Mouse (Mus musculus): Measurements from ENCODE around the gene Tekt4.

Tekt4 gene

DNA sequence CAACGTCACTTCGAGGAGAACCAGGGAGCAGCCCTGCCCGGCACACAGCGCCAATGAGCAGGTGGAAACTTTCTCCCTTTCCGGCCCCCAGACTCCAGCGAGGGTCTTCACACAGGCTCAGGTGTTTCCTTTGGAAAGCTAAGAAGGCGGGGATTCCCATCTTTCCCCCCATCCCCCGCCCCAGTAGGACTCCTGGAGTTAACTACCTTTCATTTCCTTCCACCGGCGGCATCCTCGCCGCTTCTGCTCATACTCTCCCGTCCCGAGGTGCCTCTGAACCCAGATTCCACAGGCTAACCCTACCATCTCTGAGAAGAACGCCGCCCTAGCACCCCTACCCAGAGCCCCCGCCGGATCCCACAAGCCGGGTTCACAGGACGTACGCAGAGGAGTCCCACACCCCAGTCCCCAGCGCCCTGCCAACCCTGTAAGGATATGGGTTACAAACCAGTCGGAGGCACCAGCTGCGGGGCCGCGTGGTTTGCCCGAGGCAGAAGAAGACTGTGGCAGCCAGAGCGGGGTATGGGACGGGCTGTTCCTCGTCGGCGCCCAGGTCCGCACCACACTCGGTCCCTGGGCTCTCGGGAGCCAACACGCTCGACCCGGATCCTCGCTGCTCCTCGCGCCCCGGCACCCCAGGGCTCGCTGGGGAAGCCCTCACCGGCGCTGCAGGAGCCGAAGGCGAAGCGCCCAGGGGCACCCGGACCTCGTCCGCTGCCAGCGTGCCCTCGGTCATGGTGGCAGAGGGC lies 21.8 kb upstream of the Tekt4 start:
- in situ Hi-C loops (cut with MboI; ENCODE audit: unreplicated experiment in 2 of 2) = no loop called here

GRCm38 (mm10) chr17:25433223-25433616 lies 21.2 kb upstream of the Tekt4 start:
- in situ Hi-C loops (cut with MboI; ENCODE audit: unreplicated experiment in 2 of 2) = no loop called here

- in situ Hi-C loops (cut with MboI; ENCODE audit: unreplicated experiment in 2 of 2) = no loop called here
Measured at GRCm38 (mm10) chr17:25433617-25434606, 20.5 kb upstream of the Tekt4 start, which contains the start of gene Cacna1h. TSS of gene Cacna1h (minus strand) at chr17:25433783.

DNA sequence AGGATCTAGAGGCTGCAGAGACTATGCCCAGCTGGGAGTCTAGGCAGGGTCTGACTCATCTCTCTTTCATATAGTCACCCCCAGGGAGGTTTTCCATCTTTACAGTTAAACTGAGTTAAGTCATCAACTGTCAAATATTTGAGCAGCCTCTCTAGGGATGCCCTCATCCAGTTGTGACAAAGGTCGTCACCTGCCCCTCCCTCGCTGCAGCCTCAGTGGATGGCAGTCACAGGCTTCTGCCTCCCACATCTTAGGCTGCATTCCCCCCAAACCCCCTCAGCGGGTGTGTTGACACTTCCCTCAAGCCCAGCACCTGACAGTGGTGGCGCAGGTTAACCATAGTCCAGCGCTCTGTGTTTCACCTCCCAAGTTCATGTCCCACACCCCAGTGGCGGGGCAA lies 13.0 kb upstream of the Tekt4 start:
- in situ Hi-C loops (cut with MboI; ENCODE audit: unreplicated experiment in 2 of 2) = no loop called here

DNA sequence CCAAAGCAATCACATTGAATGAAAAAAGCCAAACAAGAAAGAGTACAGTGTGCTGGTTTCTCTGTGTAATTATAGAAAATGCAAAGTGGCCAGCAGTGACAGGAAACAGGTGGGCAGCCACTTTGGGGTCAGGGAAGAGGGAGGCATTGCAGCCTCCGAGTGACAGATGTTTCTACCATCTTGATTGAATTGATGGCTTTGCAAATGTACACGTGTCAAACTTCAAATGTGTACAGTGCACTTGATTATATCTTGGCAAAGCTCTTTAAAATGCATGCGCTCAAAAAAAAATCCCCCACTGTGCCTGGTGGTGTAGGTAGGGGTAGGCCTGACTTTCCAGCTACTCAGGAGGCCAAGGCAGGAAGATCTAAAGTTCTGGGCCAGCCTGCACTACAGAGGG lies 11.5 kb upstream of the Tekt4 start:
- in situ Hi-C loops (cut with MboI; ENCODE audit: unreplicated experiment in 2 of 2) = no loop called here

DNA sequence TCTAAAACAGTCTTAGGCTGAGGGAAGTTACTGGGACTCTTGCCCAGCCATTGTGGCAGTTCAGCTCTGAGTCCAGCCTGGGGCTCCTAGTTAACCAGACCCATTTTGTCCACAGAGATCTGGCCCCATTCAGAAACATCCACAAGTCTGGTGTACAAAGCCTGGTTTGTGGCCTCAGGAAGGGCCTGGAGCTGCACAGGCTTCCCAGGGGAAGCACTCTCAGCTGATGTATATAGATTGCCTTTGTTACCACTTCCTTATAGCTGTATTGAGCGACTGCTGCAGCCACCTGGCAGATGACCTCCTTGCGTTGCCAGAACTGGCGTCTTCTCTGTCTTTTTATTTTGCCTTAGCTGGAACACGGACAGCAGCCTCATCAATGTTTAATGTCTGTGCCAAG lies 9.3 kb upstream of the Tekt4 start:
- in situ Hi-C loops (cut with MboI; ENCODE audit: unreplicated experiment in 2 of 2) = no loop called here

DNA sequence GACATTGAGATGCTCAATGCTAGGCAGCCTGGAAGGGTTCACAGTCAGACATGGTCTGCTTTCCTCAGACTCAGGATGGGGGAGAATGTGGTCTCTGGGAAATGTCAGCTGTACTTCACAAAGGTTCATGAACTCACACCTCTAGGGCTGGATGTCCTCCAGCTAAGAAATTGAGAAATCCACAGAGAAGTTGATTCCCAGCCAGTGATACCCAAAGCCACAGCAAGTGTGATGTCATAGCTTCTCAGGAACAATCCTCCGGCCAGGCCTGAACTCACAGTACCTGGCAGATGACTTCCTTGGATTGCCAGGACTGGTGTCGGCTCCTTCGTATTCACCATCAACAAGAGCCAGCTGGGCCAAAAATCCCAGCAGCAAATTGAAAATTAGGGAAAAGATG lies 8.6 kb upstream of the Tekt4 start:
- in situ Hi-C loops (cut with MboI; ENCODE audit: unreplicated experiment in 2 of 2) = no loop called here

GRCm38 (mm10) chr17:25447865-25448264 lies 6.5 kb upstream of the Tekt4 start:
- in situ Hi-C loops (cut with MboI; ENCODE audit: unreplicated experiment in 2 of 2) = no loop called here

GRCm38 (mm10) chr17:25450329-25450728 lies 4.1 kb upstream of the Tekt4 start:
- in situ Hi-C loops (cut with MboI; ENCODE audit: unreplicated experiment in 2 of 2) = no loop called here

DNA sequence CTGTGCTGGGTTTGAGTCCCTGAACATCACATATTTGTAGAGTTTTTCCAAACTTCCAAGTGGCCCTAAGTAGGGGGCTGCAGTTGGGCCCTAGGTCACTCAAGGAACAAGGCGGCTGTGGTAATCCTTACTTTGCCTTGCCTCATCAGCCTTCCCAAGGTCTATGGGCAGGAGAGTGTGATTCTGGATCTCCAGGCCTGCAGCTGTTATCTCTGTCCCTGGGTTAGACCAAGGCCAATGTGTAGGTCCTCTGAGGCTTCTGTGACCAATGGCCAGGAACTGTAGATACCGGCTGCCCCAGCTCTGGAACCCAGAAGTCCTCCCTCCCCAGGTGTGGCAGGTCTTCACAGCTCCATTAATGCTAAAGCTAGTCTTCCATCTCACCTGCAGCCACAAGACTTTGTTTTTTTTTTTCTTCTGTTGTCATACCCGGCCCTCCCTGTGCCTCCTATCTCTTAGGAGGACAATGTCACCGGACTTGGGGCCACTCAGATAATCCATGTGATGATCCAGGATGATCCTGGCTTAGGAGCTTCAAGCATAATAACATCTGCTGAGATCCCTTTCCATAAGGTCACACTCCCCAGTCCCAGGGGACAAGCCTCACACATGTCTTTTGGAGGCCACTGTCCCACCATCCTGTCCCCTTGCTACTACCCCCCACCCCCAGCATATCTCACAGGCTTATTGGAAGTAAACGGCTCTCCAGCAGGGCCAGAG lies 2.0 kb upstream of the Tekt4 start:
- in situ Hi-C loops (cut with MboI; ENCODE audit: unreplicated experiment in 2 of 2) = no loop called here

DNA sequence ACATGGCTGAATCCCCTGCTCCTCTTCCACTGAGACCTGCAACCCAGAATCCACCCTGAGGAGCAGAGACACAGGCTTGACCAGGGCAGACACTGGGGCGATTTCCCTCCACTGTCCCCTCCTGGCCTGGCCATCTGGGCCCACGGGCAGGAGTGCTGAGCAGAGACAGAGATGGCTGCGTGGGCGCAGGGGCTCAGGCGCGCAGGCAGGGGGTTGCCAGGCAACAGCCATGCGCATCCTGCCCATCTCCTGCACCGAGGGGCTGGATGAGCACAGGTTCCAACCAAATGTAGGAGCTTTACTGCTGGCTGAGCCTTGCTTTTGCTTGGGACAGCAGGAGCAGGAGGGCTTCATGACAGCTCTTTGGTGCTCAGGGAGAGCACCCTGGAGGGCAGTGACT lies 2.1 kb downstream of the Tekt4 start:
- in situ Hi-C loops (cut with MboI; ENCODE audit: unreplicated experiment in 2 of 2) = no loop called here

DNA sequence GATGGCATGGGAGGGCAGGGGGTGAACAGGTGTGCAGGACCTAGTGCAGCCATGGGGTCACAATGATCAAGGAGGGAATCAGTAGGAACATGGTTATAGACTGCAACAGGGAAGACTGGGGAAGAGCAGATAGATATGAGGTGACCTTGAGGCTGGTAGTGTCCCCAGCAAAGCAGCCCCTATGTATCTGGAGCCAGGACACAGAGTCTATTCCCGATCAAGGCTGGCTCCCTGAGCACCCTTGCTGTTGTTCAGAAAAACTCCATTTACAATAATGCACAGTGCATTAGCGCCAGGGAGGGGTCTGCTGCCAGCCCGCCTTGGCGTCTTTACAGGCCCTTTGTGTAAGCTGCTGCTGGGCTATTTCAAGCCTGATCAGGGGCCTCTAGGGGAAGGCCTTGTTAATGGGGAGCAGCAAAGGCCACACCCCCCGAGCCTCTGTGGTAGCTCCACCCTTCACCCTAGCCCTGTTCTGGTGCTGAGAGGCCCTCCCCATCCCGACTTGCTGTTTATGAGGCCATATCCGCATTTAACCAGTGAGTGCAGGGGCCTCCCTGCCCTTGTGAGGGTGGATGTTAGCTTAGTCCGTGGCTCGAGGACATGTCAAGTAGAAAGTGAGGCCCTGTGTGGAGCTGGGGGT lies 7.9 kb downstream of the Tekt4 start:
- in situ Hi-C loops (cut with MboI; ENCODE audit: unreplicated experiment in 2 of 2) = no loop called here

GRCm38 (mm10) chr17:25463326-25463945 lies 9.0 kb downstream of the Tekt4 start:
- in situ Hi-C loops (cut with MboI; ENCODE audit: unreplicated experiment in 2 of 2) = no loop called here

GRCm38 (mm10) chr17:25464091-25464490 lies 9.7 kb downstream of the Tekt4 start:
- in situ Hi-C loops (cut with MboI; ENCODE audit: unreplicated experiment in 2 of 2) = no loop called here

DNA sequence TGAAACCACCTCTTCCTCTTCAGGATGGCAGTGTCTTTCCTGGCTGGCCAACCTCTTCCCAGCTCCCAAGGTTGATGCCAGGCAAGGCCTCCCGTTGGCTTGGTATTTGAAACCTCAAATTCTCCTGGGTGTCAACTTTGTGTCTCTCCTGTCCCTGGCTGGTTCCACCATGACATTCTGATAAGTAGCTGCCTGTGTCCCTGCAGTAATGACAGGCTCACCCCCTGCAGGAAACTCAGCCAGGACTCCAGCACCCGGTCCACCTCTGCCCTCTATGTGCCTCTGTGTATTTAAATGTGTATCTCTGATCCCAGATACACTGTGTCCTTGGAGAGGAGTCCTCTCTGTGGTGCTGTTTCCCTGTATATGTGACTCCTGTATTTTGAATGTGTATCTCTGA lies 11.8 kb downstream of the Tekt4 start:
- in situ Hi-C loops (cut with MboI; ENCODE audit: unreplicated experiment in 2 of 2) = no loop called here

GRCm38 (mm10) chr17:25467781-25468180 lies 13.4 kb downstream of the Tekt4 start:
- in situ Hi-C loops (cut with MboI; ENCODE audit: unreplicated experiment in 2 of 2) = no loop called here

DNA sequence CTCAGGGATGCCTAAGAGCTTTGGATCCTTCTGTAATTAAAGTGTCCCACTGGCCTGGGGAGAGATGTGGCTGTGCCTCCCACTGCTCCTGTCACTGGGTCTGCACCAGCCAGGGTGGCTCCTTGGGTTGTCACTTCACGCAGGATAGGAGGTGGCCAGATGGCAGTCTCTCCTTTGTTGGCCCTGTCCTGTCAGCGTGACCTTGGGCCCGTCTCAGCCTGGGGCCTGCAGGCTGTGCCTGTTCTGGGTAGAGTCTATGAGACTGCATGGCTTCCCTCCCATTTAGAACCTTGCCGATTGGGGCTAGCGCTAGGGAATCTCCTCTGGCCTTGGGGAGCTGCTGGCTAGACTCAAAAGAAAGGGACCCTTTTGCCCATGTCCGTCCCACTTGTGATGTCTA lies 13.9 kb downstream of the Tekt4 start:
- in situ Hi-C loops (cut with MboI; ENCODE audit: unreplicated experiment in 2 of 2) = no loop called here

- in situ Hi-C loops (cut with MboI; ENCODE audit: unreplicated experiment in 2 of 2) = loop anchor here (5.0 kb wide), 2 partner anchors 67 to 72 kb away; no protein-coding TSS in a partner anchor
Measured at GRCm38 (mm10) chr17:25469798-25470197, 15.4 kb downstream of the Tekt4 start.

DNA sequence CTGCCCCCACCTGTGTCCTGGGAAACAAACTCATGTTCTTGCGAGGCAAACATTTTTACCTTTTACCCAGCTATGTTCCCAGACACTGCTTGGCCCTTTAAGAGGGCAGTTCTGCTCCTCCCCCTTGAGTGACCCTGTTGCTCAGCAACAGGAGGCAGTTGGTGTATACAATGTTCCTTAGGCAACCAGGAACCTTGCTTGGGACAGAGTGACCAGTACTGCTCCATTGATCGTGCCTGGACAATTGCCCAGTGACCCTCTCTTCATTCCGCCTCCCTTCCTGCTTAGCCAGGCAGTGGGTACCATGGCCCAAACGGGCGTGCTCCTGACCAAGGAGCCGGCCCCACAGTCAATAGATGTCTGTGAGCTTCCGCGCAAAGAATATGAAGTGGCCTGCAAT lies 17.0 kb downstream of the Tekt4 start:
- in situ Hi-C loops (cut with MboI; ENCODE audit: unreplicated experiment in 2 of 2) = loop anchor here (5.0 kb wide), 2 partner anchors 69 to 74 kb away; no protein-coding TSS in a partner anchor

DNA sequence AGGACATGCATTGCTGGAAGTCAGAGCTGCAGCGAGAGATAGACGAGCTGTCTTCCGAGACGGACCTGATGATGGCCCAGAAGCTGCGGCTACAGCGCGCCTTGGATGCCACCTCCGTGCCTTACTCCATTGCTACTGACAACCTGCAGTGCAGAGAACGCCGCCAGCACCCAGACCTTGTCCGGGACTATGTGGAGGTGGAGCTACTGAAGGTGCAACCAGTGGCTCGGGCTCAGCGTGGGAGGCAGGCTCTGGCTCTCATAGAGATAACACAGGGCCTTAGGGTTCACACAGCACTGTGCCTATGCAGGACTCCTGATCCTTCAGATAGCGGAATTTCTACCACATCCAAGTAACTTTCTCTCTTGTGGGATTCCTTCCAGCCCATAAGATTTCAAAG lies 17.6 kb downstream of the Tekt4 start:
- in situ Hi-C loops (cut with MboI; ENCODE audit: unreplicated experiment in 2 of 2) = loop anchor here (5.0 kb wide), 2 partner anchors 70 to 75 kb away; no protein-coding TSS in a partner anchor

Measured in v-Abl transformed pro-B cells (cell line).